Mouse (Mus musculus): Measurements from ENCODE around the gene Arid5b. TPM values are rescaled to one million over a fixed set of nuclear protein-coding genes. Genes with fewer than 3 reads are reported as not detected.
A peak's percentile ranks its signal among the peaks of the same experiment; 100 is the strongest.

Arid5b gene
- polyA plus RNA-seq, 1 experiment from 2014 or later = 22.7 TPM

DNA sequence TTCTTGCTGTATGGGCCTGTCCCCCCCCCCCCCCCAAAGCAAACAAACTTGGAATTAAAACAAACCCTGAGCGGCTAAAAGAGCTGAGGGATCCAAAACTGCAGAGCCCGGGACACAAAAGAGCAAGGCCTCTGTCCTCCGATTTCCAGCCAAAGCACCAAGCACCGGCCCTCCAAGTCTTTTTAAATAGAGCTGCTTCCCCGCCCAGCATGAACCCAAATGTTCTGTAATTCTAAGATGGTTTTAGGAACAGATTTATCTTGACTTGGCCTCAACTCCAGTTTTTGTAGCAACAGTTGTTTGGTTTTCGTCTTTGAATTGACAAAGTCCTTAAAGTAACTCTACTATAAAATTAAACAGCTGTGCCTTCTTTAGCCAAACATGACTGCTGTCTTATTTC lies 130.8 kb downstream of the Arid5b start:
- Histone ChIP-seq H3K9ac (no peak overlapping the region), H3K9me3 (no peaks in the 10 kb centered on the region), H3K4me1 (replicated peaks) (peaks cover 12% of the 10 kb centered on the region; the same call in 1 of the 2 replicates), H3K4me2 (no peak overlapping the region), H3K4me3 (no peak overlapping the region), H3K36me3 (no peaks in the 10 kb centered on the region), H3K27ac (no peak overlapping the region), H3K27me3 (no peaks in the 10 kb centered on the region)
- no peak for ATAC-seq (ENCODE audit: low FRiP score)
- 49% methylated on average over 6 of the region's 6 CpGs for WGBS

DNA sequence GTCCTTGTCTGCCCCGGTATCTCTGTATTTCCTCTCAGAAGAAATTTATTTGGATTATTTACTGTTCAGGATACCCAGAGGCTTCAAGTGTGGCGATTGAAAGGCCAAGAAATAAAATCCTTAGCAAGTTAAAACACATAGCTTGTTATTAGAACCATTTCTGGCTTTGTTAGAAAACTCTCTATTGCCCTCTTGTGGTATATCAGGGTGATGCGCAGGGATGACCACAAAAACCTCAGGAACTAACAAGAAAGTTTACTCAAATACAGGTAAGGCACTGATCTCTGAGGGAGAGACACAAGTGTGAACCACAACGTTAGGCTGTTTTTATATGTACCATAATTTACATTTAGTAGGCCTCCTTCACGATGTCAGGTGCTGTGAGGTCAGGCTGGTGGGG lies 131.7 kb downstream of the Arid5b start:
- ATAC-seq (ENCODE audit: low FRiP score) = no peak
- Histone ChIP-seq H3K36me3 (no peaks in the 10 kb centered on the region), H3K27ac (0 out of 2 replicates have a peak overlapping the region, but pooled peaks have one; percentile 30), H3K9ac (no peak overlapping the region), H3K4me3 (no peak overlapping the region), H3K4me2 (no peak overlapping the region), H3K4me1 (replicated peaks) (peaks cover 18% of the 10 kb centered on the region; the same call in 1 of the 2 replicates), H3K9me3 (no peaks in the 10 kb centered on the region), H3K27me3 (no peaks in the 10 kb centered on the region)
- 11% methylated on average over 5 of the region's 5 CpGs for WGBS

DNA sequence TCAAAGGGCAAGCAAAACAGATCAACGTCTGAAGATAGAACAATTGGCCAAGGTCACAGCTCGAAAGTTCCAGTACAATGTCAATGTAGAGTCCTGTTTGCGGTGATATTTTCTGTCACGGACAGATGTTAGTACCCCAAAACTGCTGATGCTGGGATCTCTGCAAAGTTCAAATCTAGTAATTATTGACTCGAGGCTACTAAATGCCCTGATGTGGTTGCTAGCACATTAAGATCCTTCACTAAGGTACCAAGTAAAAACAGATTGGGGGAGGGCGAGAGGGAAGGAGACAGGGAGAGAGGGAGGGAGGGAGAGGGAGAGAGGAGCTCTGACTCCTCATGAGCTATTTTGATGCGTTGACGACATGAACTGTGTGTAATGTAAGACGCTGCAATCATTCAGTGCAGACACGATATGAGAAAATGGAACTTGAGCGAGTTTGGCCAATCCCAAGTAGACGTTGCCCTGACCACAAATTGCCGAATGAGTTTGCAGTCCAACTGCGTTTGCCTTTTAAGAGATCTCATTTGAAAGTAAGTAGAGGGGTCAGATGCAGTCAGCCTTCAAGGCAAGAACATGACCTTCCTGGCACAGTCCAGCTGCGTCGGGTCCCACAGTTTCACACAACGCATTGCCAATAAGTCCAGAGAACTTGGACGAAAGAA lies 133.1 kb downstream of the Arid5b start:
- H3K9ac ChIP-seq = no peak overlapping the region
- no peaks in the 10 kb centered on the region for H3K27me3 ChIP-seq
- peaks cover 18% of the 10 kb centered on the region; the same call in 1 of the 2 replicates for H3K4me1 ChIP-seq (replicated peaks)
- no peak for ATAC-seq (ENCODE audit: low FRiP score)
- H3K27ac ChIP-seq = no peak overlapping the region
- no peaks in the 10 kb centered on the region for H3K36me3 ChIP-seq
- no peak overlapping the region for H3K4me3 ChIP-seq
- 84% methylated on average over 18 of the region's 18 CpGs for WGBS
- no peaks in the 10 kb centered on the region for H3K9me3 ChIP-seq
- H3K4me2 ChIP-seq = no peak overlapping the region

DNA sequence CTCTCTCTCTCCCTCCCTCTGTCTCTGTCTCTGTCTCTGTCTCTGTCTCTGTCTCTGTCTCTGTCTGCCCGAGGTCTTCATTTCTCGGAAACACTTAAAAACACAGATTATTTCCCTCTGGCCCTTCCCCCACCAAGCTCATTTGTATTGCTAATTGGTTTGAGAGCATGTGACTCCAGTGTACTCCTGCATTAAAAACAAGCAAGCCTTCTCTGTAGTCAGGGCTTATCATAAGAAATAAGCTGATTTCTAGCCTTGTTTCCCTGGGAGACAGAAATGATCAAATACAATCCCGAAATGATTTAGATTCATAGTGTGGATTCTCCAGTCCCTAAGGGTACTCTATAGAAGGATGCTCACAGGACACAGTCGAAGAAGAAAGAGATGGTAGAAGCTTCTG lies 136.0 kb downstream of the Arid5b start:
- ATAC-seq (ENCODE audit: low FRiP score) = no peak

DNA sequence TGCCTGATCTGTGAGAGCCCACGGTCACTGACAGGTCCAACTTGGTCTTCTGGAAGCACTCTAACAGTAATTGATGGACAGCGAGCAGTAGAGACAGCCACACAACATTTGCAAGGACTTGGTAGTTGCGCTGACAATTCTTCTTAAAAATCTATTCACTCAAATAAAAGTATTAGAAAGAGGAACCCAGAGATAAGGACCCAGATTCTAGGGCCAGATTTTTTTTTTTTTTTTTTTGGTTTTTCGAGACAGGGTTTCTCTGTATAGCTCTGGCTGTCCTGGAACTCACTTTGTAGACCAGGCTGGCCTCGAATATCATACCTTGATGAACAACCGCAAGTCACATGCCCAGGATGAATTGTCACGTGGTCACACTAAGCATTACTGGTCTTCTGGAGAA lies 137.0 kb downstream of the Arid5b start:
- no peak overlapping the region for H3K4me2 ChIP-seq
- H3K27ac ChIP-seq = no peak overlapping the region
- no peak overlapping the region for H3K4me3 ChIP-seq
- H3K27me3 ChIP-seq = no peaks in the 10 kb centered on the region
- H3K9me3 ChIP-seq = no peaks in the 10 kb centered on the region
- H3K4me1 ChIP-seq (replicated peaks) = peaks cover 19% of the 10 kb centered on the region
- no peak for ATAC-seq (ENCODE audit: low FRiP score)
- 93% methylated on average over 7 of the region's 7 CpGs for WGBS
- 0 out of 2 replicates have a peak, but pooled peaks cover 3% of the 10 kb centered on the region for H3K36me3 ChIP-seq
- no peak overlapping the region for H3K9ac ChIP-seq

More for the DNA sequence above, 136.0 kb downstream of the Arid5b start:
- H3K9me3 ChIP-seq = no peaks in the 10 kb centered on the region
- H3K4me2 ChIP-seq = no peak overlapping the region
- WGBS = 67% methylated on average over 4 of the region's 4 CpGs
- peaks cover 10% of the 10 kb centered on the region for H3K4me1 ChIP-seq (replicated peaks)
- H3K36me3 ChIP-seq = 0 out of 2 replicates have a peak, but pooled peaks cover 3% of the 10 kb centered on the region
- H3K9ac ChIP-seq = no peak overlapping the region
- H3K27ac ChIP-seq = peak overlapping the region; percentile 55; the same call in 1 of the 2 replicates
- H3K4me3 ChIP-seq = no peak overlapping the region
- no peaks in the 10 kb centered on the region for H3K27me3 ChIP-seq

DNA sequence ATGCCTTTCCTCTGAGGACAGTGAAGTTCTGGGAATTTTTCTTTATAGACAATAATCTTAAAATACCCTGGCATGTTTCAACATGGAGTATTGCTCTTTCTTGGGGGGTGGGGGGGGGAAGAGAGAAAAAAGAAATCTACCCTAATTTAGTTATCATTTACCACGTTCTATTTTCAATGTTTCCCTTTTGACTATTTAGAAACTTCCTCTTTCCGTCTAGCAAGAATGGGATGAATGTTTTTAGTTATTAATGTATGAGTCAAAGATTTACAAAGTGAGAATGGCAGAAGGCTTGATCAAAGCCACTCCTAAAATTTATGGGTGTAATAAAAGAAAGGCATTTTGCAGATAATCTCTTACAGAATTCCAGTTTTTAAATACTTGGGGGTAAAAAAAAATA lies 137.7 kb downstream of the Arid5b start:
- no peak overlapping the region for H3K9ac ChIP-seq
- ATAC-seq (ENCODE audit: low FRiP score) = no peak
- H3K4me2 ChIP-seq = no peak overlapping the region
- 71% methylated on average over 2 of the region's 2 CpGs for WGBS
- no peaks in the 10 kb centered on the region for H3K9me3 ChIP-seq
- H3K36me3 ChIP-seq = 0 out of 2 replicates have a peak, but pooled peaks cover 3% of the 10 kb centered on the region
- H3K4me1 ChIP-seq (replicated peaks) = peaks cover 26% of the 10 kb centered on the region
- no peak overlapping the region for H3K27ac ChIP-seq
- no peak overlapping the region for H3K4me3 ChIP-seq
- no peaks in the 10 kb centered on the region for H3K27me3 ChIP-seq

DNA sequence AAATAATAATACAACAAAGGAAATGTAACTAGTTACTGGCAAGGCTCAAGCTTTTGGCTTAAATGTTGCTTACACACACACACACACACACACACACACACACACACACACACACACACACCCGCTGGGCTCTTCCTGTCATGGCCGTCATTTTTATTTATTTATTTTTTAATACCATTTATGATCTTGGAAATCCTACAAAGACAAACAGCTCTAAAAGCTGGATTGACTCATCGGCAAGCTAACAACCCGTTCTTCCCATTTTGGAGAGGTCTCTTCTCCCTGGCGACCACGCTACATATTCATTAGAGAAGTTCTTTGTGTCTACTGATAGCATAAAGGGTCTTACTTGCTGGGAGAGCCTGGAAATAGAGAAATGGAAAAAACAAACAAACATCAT lies 138.2 kb downstream of the Arid5b start:
- Histone ChIP-seq H3K36me3 (0 out of 2 replicates have a peak, but pooled peaks cover 3% of the 10 kb centered on the region), H3K4me1 (replicated peaks) (peaks cover 32% of the 10 kb centered on the region), H3K27me3 (no peaks in the 10 kb centered on the region), H3K27ac (no peak overlapping the region), H3K9me3 (no peaks in the 10 kb centered on the region), H3K4me2 (no peak overlapping the region), H3K9ac (no peak overlapping the region), H3K4me3 (no peak overlapping the region)
- ATAC-seq (ENCODE audit: low FRiP score) = no peak
- WGBS = 66% methylated on average over 6 of the region's 6 CpGs

DNA sequence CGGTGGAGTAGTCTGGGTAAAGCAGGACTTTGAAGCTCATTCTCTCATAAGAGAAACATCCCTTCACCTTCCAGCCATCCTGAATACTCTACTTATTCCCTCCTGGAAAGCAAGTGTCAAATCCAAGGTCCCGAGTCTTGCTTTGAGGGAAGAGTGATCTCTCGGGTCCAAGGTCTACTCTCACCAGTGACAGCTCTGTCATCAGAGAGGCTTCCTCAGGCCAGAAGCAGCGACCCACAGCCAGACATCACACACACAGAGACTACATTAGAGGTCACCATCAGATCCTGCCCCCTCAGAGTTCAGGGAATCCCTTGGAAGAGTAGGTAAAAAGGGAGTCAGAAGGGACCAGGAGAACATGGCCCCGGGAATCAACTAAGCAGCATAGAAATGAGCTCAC lies 140.4 kb downstream of the Arid5b start:
- H3K27me3 ChIP-seq = no peaks in the 10 kb centered on the region
- H3K9ac ChIP-seq = no peak overlapping the region
- no peak for ATAC-seq (ENCODE audit: low FRiP score)
- peaks cover 40% of the 10 kb centered on the region for H3K4me1 ChIP-seq (replicated peaks)
- 85% methylated on average over 5 of the region's 5 CpGs for WGBS
- no peak overlapping the region for H3K27ac ChIP-seq
- no peak overlapping the region for H3K4me2 ChIP-seq
- H3K9me3 ChIP-seq = no peaks in the 10 kb centered on the region
- no peak overlapping the region for H3K4me3 ChIP-seq
- H3K36me3 ChIP-seq = peaks cover 7% of the 10 kb centered on the region

DNA sequence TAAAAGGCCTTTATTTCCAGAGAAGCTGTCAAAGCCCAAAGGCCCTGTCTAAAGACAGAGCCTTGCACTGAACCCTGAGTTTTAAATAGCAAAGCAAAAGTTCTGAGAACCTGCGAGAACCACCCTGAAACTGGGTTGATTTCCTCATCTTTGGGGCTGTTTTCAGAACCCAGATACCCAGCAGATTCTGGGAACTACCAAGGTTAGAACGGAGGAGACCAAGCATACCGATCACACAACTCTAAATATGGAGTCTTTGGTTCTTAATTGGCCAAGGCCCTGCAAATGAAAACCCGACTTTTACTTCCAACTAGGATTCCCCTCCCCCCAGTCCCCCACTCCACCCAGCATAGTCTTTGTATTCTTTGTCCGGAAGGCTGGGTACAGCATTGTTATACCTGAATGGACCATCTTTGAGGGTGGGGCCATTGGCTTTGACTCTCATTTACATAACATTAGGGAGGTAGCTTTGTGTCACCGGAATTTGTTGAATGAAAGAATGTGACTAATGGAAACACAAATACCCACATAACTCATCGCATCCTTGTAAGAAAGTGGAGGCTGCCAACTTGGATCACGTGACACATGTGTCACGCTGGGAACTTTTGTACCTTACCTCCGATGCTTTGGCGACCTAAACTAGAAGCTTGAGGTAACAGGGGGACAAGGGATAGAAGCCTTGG lies 141.2 kb downstream of the Arid5b start:
- H3K9ac ChIP-seq = no peak overlapping the region; the same call in 1 of the 2 replicates
- H3K27me3 ChIP-seq = no peaks in the 10 kb centered on the region
- H3K9me3 ChIP-seq = no peaks in the 10 kb centered on the region
- peak overlapping the region; percentile 81; the same call in 1 of the 2 replicates for H3K27ac ChIP-seq
- H3K4me3 ChIP-seq = no peak overlapping the region
- peaks cover 15% of the 10 kb centered on the region for H3K36me3 ChIP-seq
- ATAC-seq (ENCODE audit: low FRiP score) = peak; percentile 38; the same call in 1 of the 2 replicates
- peaks cover 33% of the 10 kb centered on the region for H3K4me1 ChIP-seq (replicated peaks)
- peak overlapping the region; percentile 60; the same call in 1 of the 2 replicates for H3K4me2 ChIP-seq
- WGBS = 21% methylated on average over 11 of the region's 11 CpGs

DNA sequence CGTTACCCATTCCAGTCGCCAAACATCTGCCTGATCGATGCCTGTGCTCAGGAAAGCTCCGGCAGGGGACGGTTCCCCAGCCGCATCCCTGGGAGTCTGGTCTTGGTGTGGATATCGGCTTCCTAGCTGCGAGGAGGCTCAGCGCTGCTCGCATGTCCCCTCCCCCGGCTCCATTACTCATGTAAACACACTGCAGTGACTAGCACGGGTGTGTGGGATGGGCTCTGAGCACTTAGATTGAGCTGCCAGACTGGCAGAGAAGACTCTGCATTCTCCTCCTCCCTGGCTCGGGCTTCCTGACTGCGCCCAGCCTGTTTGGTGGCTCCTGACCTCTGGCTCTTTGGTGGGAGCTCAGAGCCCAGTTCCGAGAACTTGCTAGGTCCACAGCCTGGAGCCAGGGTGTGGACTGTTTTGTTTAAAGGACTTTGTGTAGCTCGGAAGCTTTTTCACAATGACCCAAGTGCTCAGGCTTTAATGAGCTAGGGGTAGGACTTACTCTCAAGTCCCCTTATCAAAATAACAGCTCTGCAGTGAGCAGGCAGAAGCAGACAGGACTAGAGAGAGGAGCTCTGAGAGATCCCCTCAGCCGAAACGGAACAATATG lies 142.0 kb downstream of the Arid5b start:
- Histone ChIP-seq H3K36me3 (peaks cover 16% of the 10 kb centered on the region), H3K4me3 (peak overlapping the region; percentile 40), H3K27me3 (no peaks in the 10 kb centered on the region), H3K27ac (peak overlapping the region; percentile 81), H3K4me2 (peak overlapping the region; percentile 60), H3K4me1 (replicated peaks) (peaks cover 31% of the 10 kb centered on the region), H3K9ac (peak overlapping the region; percentile 68), H3K9me3 (no peaks in the 10 kb centered on the region)
- peak; percentile 87 for ATAC-seq (ENCODE audit: low FRiP score)
- under 1% methylated on average over 18 of the region's 18 CpGs for WGBS

DNA sequence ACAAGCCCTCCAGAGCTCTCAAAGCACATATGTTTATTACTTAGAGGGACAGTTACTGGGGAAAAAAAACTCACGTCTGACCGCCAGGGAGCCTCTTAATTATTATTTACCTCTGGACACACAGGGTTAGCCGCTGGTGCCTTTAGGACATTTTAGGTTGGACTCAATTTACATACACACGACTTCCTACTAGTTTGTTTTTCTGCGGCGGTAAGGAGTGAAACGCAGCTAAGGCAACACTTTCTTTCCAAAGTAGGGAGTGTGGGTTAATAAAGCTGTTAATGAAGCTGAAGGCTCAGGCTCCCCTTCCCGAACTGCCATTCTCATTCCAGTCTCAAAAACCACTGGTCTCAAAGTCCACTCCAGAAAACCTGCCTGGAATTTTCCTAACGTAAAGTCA lies 142.5 kb downstream of the Arid5b start:
- under 1% methylated on average over 9 of the region's 9 CpGs for WGBS
- Histone ChIP-seq H3K27ac (peak overlapping the region; percentile 81), H3K4me1 (replicated peaks) (peaks cover 31% of the 10 kb centered on the region), H3K9me3 (no peaks in the 10 kb centered on the region), H3K4me3 (peak overlapping the region; percentile 40), H3K27me3 (no peaks in the 10 kb centered on the region), H3K9ac (peak overlapping the region; percentile 68), H3K36me3 (peaks cover 16% of the 10 kb centered on the region), H3K4me2 (peak overlapping the region; percentile 60)
- ATAC-seq (ENCODE audit: low FRiP score) = no peak

DNA sequence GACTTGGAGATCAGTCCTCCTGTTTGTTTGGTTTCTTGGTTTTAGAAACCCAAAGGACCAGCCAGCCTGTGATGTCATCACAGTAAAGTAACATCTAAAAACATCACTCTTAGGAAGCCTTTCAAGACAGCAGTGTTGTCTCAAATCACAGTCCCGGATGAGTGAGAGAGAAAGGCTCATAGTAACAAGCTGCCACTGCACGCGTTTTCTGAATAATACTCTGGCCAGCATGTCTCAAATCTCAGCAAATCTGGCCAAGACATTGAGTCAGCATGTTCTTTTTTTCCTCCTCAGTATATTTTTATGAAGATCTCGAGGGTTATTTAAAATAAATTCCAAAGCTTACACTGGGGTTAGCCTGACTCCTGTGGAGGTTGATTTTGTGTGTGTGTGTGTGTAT lies 143.1 kb downstream of the Arid5b start:
- Histone ChIP-seq H3K36me3 (peaks cover 16% of the 10 kb centered on the region), H3K4me2 (peak overlapping the region; percentile 60), H3K9me3 (no peaks in the 10 kb centered on the region), H3K27ac (0 out of 2 replicates have a peak overlapping the region, but pooled peaks have one; percentile 30), H3K4me3 (peak overlapping the region; percentile 40; the same call in 1 of the 2 replicates), H3K27me3 (no peaks in the 10 kb centered on the region), H3K4me1 (replicated peaks) (peaks cover 31% of the 10 kb centered on the region), H3K9ac (peak overlapping the region; percentile 68)
- 21% methylated on average over 4 of the region's 4 CpGs for WGBS
- no peak for ATAC-seq (ENCODE audit: low FRiP score)
